Mouse (Mus musculus) spleen, adult 2 months (tissue): ENCODE data around the gene Antxr2. TPM values are rescaled to one million over a fixed set of nuclear protein-coding genes. Genes with fewer than 3 reads are reported as not detected.
A peak's percentile ranks its signal among the peaks of the same experiment; 100 is the strongest.

ENCODE experiments used
- DNase-seq, 2 experiments: peaks; one replicate each; pipeline versions ENCODE4 v3.0.0 to v3.0.0-alpha.2; 2012 to 2021; ENCODE audit warnings: low spot score in 2 of 2, low read depth in 1 of 2
- H3K27ac ChIP-seq: fragments of 200-500 bp; 2 replicates; pipeline ENCODE4 v1.5.1; 2012; ENCODE audit warnings: low read length, inconsistent platforms; ENCODE audit not compliant: insufficient read depth
- H3K27me3 ChIP-seq: fragments of 200-500 bp; 2 replicates; pipeline ENCODE4 v1.6.1; 2012; ENCODE audit warnings: mild to moderate bottlenecking, moderate library complexity, low read length, inconsistent platforms; ENCODE audit not compliant: control insufficient read depth, insufficient read depth
- H3K36me3 ChIP-seq: fragments of 200-500 bp; 2 replicates; pipeline ENCODE4 v1.6.1; 2012; ENCODE audit warnings: mild to moderate bottlenecking, low read length, inconsistent platforms; ENCODE audit not compliant: control insufficient read depth, insufficient read depth
- H3K4me1 ChIP-seq: fragments of 200-500 bp; 2 replicates; pipeline ENCODE4 v1.6.1; 2011; ENCODE audit warnings: inconsistent platforms; ENCODE audit not compliant: control insufficient read depth, insufficient read depth, insufficient read length
- H3K4me3 ChIP-seq: fragments of 200-500 bp; 2 replicates; pipeline ENCODE4 v1.5.1; 2011; ENCODE audit warnings: mild to moderate bottlenecking, inconsistent platforms; ENCODE audit not compliant: insufficient read depth, insufficient read length; ENCODE audit errors: extremely low read depth
- CTCF ChIP-seq: fragments of 200-500 bp; IDR thresholded peaks from 2 replicates; pipeline ENCODE4 v1.5.1; 2011; ENCODE audit warnings: mild to moderate bottlenecking, inconsistent platforms; ENCODE audit not compliant: insufficient read depth, insufficient read length, insufficient replicate concordance; ENCODE audit errors: extremely low read depth
- POLR2A ChIP-seq: fragments of 200-500 bp; IDR thresholded peaks from 2 replicates; pipeline ENCODE4 v1.6.1; 2011; ENCODE audit warnings: low read depth, low read length, inconsistent platforms
- WGBS: fragments of 180-500 bp; shearing (Covaris S2); methylation state at CpG from one replicate; pipeline ENCODE4 v1.1.7; 2018; 5-methylcytosine and 5-hydroxymethylcytosine counted together
- polyA plus RNA-seq: library from polyadenylated mRNA; depleted of rRNA; stranded (reverse); fragments of >200 nt; gene quantifications from 2 replicates; pipeline ENCODE4 v1.2.3, GENCODE M21; 2012

Gene Antxr2
- polyA plus RNA-seq, 1 experiment, result 2.4 TPM

DNA sequence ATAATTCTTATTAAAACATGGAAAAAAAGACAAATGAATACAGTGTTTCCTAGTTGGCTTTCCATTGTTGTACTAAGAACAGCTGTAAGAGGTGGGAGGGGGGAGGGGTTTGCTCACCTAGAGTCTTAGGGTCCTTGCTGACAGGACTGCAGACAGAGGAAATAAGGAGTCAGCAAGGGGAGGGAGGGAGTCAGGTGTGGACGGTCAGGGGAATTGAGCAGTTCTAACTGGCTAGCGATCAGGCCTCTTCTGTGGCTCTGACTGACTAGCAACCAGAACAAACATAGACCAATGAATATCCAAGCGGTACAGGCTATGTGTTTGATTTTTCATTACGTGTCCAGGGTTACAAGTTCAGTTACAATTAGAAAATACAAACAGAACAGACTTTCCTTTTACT is 35.0 kb downstream of the Antxr2 start:
- TF ChIP-seq POLR2A (no peak), CTCF (no peak)

DNA sequence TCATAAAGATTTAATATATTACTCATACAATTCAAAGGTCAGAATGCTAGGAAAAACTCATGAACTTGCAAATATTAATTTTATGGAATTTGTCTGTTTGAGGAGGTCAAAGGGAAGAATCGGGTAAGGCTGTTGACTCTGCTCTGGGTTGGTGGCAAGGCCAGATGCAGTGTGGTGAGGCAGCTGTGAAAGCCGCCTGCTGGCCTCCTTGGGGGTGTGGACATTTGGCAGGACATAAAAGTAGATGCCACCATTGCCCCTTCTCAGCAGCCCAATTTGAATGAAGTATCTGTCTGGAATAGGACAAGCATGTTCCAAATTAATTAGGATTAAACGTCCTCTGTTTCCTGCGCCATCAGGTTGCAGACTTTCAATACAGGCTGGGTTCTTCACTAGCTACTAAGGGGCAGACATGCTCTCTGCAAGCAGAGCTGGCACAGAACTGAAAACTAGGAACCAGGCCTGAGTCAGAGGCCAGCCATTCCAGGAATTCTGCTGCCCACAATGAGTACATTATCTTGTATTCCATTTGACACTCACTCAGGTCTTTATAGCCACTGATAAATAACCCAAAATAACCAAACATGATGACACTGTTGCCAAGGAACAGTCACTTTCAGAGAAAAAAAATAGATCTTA is 44.1 kb downstream of the Antxr2 start:
- no peaks in the 10 kb centered on the region for H3K36me3 ChIP-seq
- WGBS, result 95% methylated on average over 4 of the region's 4 CpGs
- no peak for DNase-seq
- TF ChIP-seq POLR2A, result no peak
- no peak for TF ChIP-seq CTCF
- H3K27ac ChIP-seq, result no peak overlapping the region
- H3K27me3 ChIP-seq, result no peaks in the 10 kb centered on the region
- H3K4me3 ChIP-seq, result no peak overlapping the region
- H3K4me1 ChIP-seq, result no peaks in the 10 kb centered on the region

More for the DNA sequence above, 35.0 kb downstream of the Antxr2 start:
- no peaks in the 10 kb centered on the region; the same call in 1 of the 2 replicates for H3K36me3 ChIP-seq
- WGBS, result 97% methylated on average over 4 of the region's 4 CpGs
- no peak overlapping the region for H3K4me3 ChIP-seq
- no peaks in the 10 kb centered on the region for H3K4me1 ChIP-seq
- H3K27me3 ChIP-seq, result no peaks in the 10 kb centered on the region
- DNase-seq, result no peak
- H3K27ac ChIP-seq, result no peak overlapping the region

DNA sequence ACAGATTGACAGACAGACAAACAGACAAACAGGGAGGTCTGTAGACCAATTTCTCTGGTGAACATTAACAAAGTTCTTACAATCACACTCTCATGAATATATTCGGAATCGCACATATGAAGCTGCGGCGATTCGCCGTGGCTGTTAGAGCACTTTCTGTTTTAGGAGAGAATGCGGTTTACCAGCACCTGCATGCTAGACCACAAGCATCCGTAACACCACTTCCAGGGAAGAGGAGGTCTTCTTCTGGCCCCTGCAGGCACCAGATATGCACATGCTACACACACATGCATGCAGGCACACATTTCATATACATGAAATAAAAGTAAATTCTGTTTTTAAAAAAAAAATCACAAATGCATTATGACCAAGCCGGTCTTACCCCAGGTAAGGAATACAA is 47.5 kb downstream of the Antxr2 start:
- Histone ChIP-seq H3K36me3 (no peaks in the 10 kb centered on the region), H3K4me3 (peak overlapping the region; percentile 19; the same call in 1 of the 2 replicates), H3K4me1 (no peaks in the 10 kb centered on the region), H3K27ac (no peak overlapping the region), H3K27me3 (no peaks in the 10 kb centered on the region)
- TF ChIP-seq CTCF, result no peak
- TF ChIP-seq POLR2A, result no peak
- peak; percentile 25 to 34 for DNase-seq
- 57% methylated on average over 9 of the region's 9 CpGs for WGBS

DNA sequence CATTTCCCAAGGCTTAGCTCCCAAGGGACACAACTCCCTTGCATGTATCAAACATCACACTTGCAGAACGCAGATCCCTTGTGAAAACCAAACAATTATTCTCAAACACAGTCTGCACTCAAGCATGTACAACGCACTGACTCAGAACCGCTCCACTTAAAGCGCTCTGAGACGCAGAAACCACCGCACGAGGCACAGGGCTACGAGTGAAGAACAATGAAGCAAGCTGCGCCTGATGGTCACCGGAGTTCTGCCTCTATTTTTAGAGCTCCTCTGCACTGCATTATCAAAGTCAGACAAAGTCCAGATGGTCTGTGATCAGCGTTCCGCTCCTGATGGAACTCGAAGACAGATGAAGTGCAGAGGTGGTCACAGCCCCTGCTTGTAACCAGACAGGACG is 50.4 kb downstream of the Antxr2 start:
- Histone ChIP-seq H3K27ac (no peak overlapping the region), H3K27me3 (no peaks in the 10 kb centered on the region), H3K4me3 (no peak overlapping the region), H3K4me1 (no peaks in the 10 kb centered on the region), H3K36me3 (no peaks in the 10 kb centered on the region)
- 66% methylated on average over 14 of the region's 14 CpGs for WGBS
- DNase-seq, result no peak
- TF ChIP-seq CTCF, result no peak

DNA sequence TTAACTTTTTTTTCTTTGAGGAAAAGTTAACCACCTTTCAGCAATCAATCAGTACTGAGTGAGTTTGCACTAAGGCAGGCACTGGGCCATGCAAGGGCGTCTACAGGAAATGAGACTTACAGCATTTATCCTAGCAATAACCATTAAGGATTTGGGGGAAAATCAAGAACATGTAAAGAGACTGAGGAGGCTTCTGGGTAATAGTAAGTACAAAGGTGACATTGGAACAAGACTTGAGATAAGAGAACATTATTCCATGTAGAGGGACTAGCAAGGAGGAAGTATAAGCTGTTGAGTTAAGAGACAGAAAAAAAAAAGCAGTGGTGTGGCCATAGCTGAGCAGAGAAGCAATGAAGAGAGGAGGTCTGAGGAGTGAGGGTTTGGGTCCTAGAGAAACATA is 57.5 kb downstream of the Antxr2 start:
- Histone ChIP-seq H3K36me3 (no peaks in the 10 kb centered on the region), H3K4me3 (no peak overlapping the region), H3K27ac (no peak overlapping the region), H3K4me1 (no peaks in the 10 kb centered on the region), H3K27me3 (no peaks in the 10 kb centered on the region)
- no peak for DNase-seq
- WGBS, result 86% methylated on average over 1 of the region's 1 CpGs
- no peak for TF ChIP-seq CTCF
- no peak for TF ChIP-seq POLR2A

DNA sequence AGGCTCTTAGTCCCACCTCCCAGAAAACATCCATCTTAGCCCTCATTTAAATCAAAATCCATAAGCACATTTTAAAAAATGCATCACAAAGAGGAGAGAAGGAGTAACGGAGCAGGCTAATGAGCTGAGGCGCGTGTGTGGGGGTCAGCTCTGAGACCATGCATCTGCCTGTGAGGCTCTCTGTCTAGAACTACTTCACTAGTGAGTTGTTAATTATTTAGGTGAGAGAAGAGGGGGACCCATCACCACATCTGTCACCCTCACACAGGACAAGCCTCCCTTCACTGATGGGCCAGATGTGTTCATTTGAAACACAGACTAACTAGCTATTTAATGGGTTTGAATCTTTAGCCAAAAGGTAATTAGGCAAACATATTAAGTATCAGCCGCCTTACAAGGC is 58.8 kb downstream of the Antxr2 start:
- TF ChIP-seq CTCF, result no peak
- no peak for TF ChIP-seq POLR2A
- WGBS, result 97% methylated on average over 4 of the region's 4 CpGs
- no peaks in the 10 kb centered on the region for H3K36me3 ChIP-seq
- DNase-seq, result no peak
- H3K27ac ChIP-seq, result no peak overlapping the region
- H3K4me3 ChIP-seq, result no peak overlapping the region
- H3K27me3 ChIP-seq, result no peaks in the 10 kb centered on the region
- no peaks in the 10 kb centered on the region for H3K4me1 ChIP-seq

DNA sequence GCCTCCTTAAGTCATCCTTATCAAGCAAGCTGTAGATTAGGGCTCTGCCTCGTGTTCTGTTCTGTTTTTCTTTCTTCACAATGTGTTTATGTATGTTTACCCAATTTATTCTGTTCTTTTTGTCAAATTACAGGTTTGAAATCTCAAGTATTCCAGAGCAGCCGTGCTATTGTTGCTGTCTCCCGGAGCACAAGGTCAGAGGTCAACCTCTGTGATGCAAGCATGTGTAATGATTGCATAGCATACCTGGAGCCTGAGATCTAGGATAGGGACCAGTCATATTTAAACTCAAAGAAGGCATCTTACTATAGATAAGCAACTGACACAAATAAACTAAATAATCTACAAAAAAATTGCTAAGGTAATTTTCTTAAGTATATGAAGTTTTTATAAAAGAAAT is 59.6 kb downstream of the Antxr2 start:
- no peak for TF ChIP-seq POLR2A
- no peak for TF ChIP-seq CTCF
- DNase-seq, result no peak
- H3K4me1 ChIP-seq, result no peaks in the 10 kb centered on the region
- H3K4me3 ChIP-seq, result no peak overlapping the region
- WGBS, result 88% methylated on average over 3 of the region's 3 CpGs
- no peaks in the 10 kb centered on the region for H3K36me3 ChIP-seq
- H3K27ac ChIP-seq, result no peak overlapping the region
- no peaks in the 10 kb centered on the region for H3K27me3 ChIP-seq
